In the genomic region with DNA sequence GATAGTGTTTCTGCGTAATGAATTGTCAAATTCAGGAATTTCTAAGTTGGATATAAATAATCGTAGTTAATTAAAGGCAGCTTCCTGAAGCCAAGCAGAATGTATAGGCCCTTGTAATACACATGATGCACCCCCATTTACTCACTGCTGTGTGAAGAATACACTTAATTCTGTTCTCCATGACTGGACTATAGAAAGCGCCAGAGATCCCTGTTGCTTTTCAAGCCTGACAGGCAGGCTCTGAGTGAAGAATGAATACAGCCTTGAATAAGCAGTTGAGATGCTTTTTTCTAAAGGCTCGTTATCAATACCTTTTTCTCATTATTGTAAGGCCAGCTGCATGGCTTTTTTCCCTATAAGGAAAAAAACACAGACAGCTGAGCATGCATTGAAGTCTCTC, we compare ENCODE assay signal across 20 mouse cellular contexts. TPM values are rescaled to one million over a fixed set of nuclear protein-coding genes. Genes with fewer than 3 reads are reported as not detected.
DNase-seq lines count a peak whose midpoint lies in the region; ATAC-seq lines count a peak whose summit lies in the region.
"Had no signal": no experiment of that assay in that cellular context is flagged by ENCODE, and none has a peak within 500 bp of the region (broad histone marks: within the 10 kb centered on the region; RNA-seq: fewer than 3 reads in every experiment).

No protein-coding gene starts in this region.

- H3K9ac ChIP-seq in forebrain, embryonic 11.5 days (ENCODE audit: low read length) = no peak overlapping the region
- no peak overlapping the region for H3K9ac ChIP-seq in forebrain, embryonic 16.5 days (replicated peaks; ENCODE audit: low read depth, low read length)
- H3K9ac ChIP-seq in midbrain, embryonic 12.5 days (replicated peaks) = no peak overlapping the region
- no peak overlapping the region for H3K9ac ChIP-seq in midbrain, embryonic 13.5 days (replicated peaks)
- no peak overlapping the region for H3K9ac ChIP-seq in forebrain, embryonic 14.5 days (ENCODE audit: low read length)
- H3K9ac ChIP-seq in hindbrain, embryonic 15.5 days = no peak overlapping the region
- H3K9ac ChIP-seq: embryonic facial prominence, embryonic 12.5 days; limb, embryonic 15.5 days had no signal

- peaks cover 11% of the 10 kb centered on the region; the same call in 1 of the 2 replicates for H3K4me1 ChIP-seq in forebrain, embryonic 11.5 days (replicated peaks; ENCODE audit: control insufficient read depth, insufficient read depth, low read length)
- peaks cover 7% of the 10 kb centered on the region; the same call in 1 of the 2 replicates for H3K4me1 ChIP-seq in forebrain, embryonic 16.5 days (replicated peaks; ENCODE audit: control insufficient read depth, insufficient read depth, low read length)
- H3K4me1 ChIP-seq in midbrain, embryonic 12.5 days = peaks cover 22% of the 10 kb centered on the region
- H3K4me1 ChIP-seq in midbrain, embryonic 13.5 days (replicated peaks) = peaks cover 23% of the 10 kb centered on the region
- peaks cover 7% of the 10 kb centered on the region for H3K4me1 ChIP-seq in forebrain, embryonic 14.5 days (ENCODE audit: control insufficient read depth, insufficient read depth, low read length)
- 0 out of 2 replicates have a peak, but pooled peaks cover 3% of the 10 kb centered on the region for H3K4me1 ChIP-seq in hindbrain, embryonic 15.5 days (replicated peaks)
- H3K4me1 ChIP-seq: embryonic facial prominence, embryonic 12.5 days; limb, embryonic 15.5 days had no signal

- DNase-seq in forebrain, embryonic 11.5 days (ENCODE audit: low spot score) = no peak
- DNase-seq in forebrain, embryonic 14.5 days (ENCODE audit: low spot score) = peak; percentile 71
- no peak for DNase-seq in adrenal gland, postnatal 36 days
- DNase-seq in c-Kit-positive CD71-positive TER-119-positive erythroid progenitor cells, embryonic 14.5 days (ENCODE audit: low spot score) = no peak
- DNase-seq: adrenal gland, postnatal 25 days; cerebellum, adult 18-20 months; cerebellum, postnatal 25 days; kidney, adult 18-20 months; kidney, postnatal 4 days; layer of hippocampus, adult 9-11 months; left cerebral cortex, postnatal 4 days had no signal

- peak overlapping the region; percentile 50; the same call in 1 of the 2 replicates for H3K27ac ChIP-seq in forebrain, embryonic 11.5 days (ENCODE audit: low read depth, low read length)
- no peak overlapping the region; the same call in 1 of the 2 replicates for H3K27ac ChIP-seq in forebrain, embryonic 16.5 days (ENCODE audit: low read length)
- H3K27ac ChIP-seq in midbrain, embryonic 12.5 days (replicated peaks) = no peak overlapping the region
- H3K27ac ChIP-seq in midbrain, embryonic 13.5 days = no peak overlapping the region
- no peak overlapping the region for H3K27ac ChIP-seq in forebrain, embryonic 14.5 days (ENCODE audit: low read depth, low read length)
- 0 out of 2 replicates have a peak overlapping the region, but pooled peaks have one; percentile 11 for H3K27ac ChIP-seq in hindbrain, embryonic 15.5 days (replicated peaks)
- H3K27ac ChIP-seq: embryonic facial prominence, embryonic 12.5 days; left cerebral cortex, adult 2 months; limb, embryonic 15.5 days; macrophage had no signal

- no peaks in the 10 kb centered on the region for H3K36me3 ChIP-seq in forebrain, embryonic 11.5 days (ENCODE audit: control insufficient read depth, insufficient read depth, low read length)
- peaks cover 12% of the 10 kb centered on the region for H3K36me3 ChIP-seq in forebrain, embryonic 16.5 days (ENCODE audit: control insufficient read depth, insufficient read depth)
- H3K36me3 ChIP-seq in midbrain, embryonic 12.5 days = peaks cover 31% of the 10 kb centered on the region
- H3K36me3 ChIP-seq in midbrain, embryonic 13.5 days = peaks cover 35% of the 10 kb centered on the region
- peaks cover 23% of the 10 kb centered on the region for H3K36me3 ChIP-seq in forebrain, embryonic 14.5 days (ENCODE audit: control insufficient read depth, insufficient read depth, low read length)
- peaks cover 14% of the 10 kb centered on the region for H3K36me3 ChIP-seq in hindbrain, embryonic 15.5 days

- peak; percentile 74 for ATAC-seq in forebrain, embryonic 11.5 days (replicated peaks; ENCODE audit: low FRiP score)
- no peak for ATAC-seq in forebrain, embryonic 16.5 days
- ATAC-seq in midbrain, embryonic 12.5 days (ENCODE audit: low FRiP score, low read depth) = 0 out of 2 replicates have a peak, but pooled peaks have one; percentile 43
- ATAC-seq in midbrain, embryonic 13.5 days = no peak
- ATAC-seq in forebrain, embryonic 14.5 days = peak; percentile 71
- ATAC-seq in hindbrain, embryonic 15.5 days (ENCODE audit: low FRiP score, low read depth) = no peak
- ATAC-seq: inflammation-experienced regulatory T-cells, adult 6 months had no signal

- no peaks in the 10 kb centered on the region for H3K27me3 ChIP-seq in forebrain, embryonic 11.5 days (ENCODE audit: control insufficient read depth, insufficient read depth, low read length)
- H3K27me3 ChIP-seq in forebrain, embryonic 16.5 days (replicated peaks; ENCODE audit: control insufficient read depth, insufficient read depth, low read length) = no peaks in the 10 kb centered on the region
- H3K27me3 ChIP-seq in midbrain, embryonic 12.5 days = no peaks in the 10 kb centered on the region
- H3K27me3 ChIP-seq in midbrain, embryonic 13.5 days = no peaks in the 10 kb centered on the region
- H3K27me3 ChIP-seq in forebrain, embryonic 14.5 days (replicated peaks; ENCODE audit: control insufficient read depth, insufficient read depth, low read length) = no peaks in the 10 kb centered on the region
- no peaks in the 10 kb centered on the region for H3K27me3 ChIP-seq in hindbrain, embryonic 15.5 days
- H3K27me3 ChIP-seq: embryonic facial prominence, embryonic 12.5 days; limb, embryonic 15.5 days had no signal

- no peaks in the 10 kb centered on the region for H3K9me3 ChIP-seq in forebrain, embryonic 11.5 days (ENCODE audit: control insufficient read depth, low read length)
- no peaks in the 10 kb centered on the region for H3K9me3 ChIP-seq in forebrain, embryonic 16.5 days (ENCODE audit: control insufficient read depth, low read length)
- no peaks in the 10 kb centered on the region for H3K9me3 ChIP-seq in midbrain, embryonic 12.5 days
- H3K9me3 ChIP-seq in midbrain, embryonic 13.5 days = no peaks in the 10 kb centered on the region
- H3K9me3 ChIP-seq in forebrain, embryonic 14.5 days (replicated peaks; ENCODE audit: control insufficient read depth, low read length) = no peaks in the 10 kb centered on the region
- no peaks in the 10 kb centered on the region for H3K9me3 ChIP-seq in hindbrain, embryonic 15.5 days
- H3K9me3 ChIP-seq: embryonic facial prominence, embryonic 12.5 days; limb, embryonic 15.5 days had no signal

- 22% methylated on average over 4 of the region's 4 CpGs for WGBS in forebrain, embryonic 11.5 days
- 12% methylated on average over 4 of the region's 4 CpGs for WGBS in forebrain, embryonic 16.5 days
- 45% methylated on average over 4 of the region's 4 CpGs for WGBS in midbrain, embryonic 12.5 days
- 33% methylated on average over 4 of the region's 4 CpGs for WGBS in midbrain, embryonic 13.5 days
- 9% methylated on average over 4 of the region's 4 CpGs for WGBS in forebrain, embryonic 14.5 days
- 36% methylated on average over 4 of the region's 4 CpGs for WGBS in hindbrain, embryonic 15.5 days

- no peak overlapping the region for H3K4me2 ChIP-seq in forebrain, embryonic 11.5 days (ENCODE audit: low read depth, low read length, severe bottlenecking)
- H3K4me2 ChIP-seq in forebrain, embryonic 16.5 days (ENCODE audit: low read length) = no peak overlapping the region
- H3K4me2 ChIP-seq in midbrain, embryonic 12.5 days (replicated peaks) = no peak overlapping the region
- H3K4me2 ChIP-seq in midbrain, embryonic 13.5 days (replicated peaks) = no peak overlapping the region
- H3K4me2 ChIP-seq in forebrain, embryonic 14.5 days (ENCODE audit: low read length) = no peak overlapping the region
- no peak overlapping the region for H3K4me2 ChIP-seq in hindbrain, embryonic 15.5 days
- H3K4me2 ChIP-seq: embryonic facial prominence, embryonic 12.5 days; limb, embryonic 15.5 days had no signal

- no peak overlapping the region for H3K4me3 ChIP-seq in forebrain, embryonic 11.5 days (ENCODE audit: low read depth, low read length)
- no peak overlapping the region for H3K4me3 ChIP-seq in forebrain, embryonic 16.5 days (replicated peaks; ENCODE audit: low read length)
- H3K4me3 ChIP-seq in midbrain, embryonic 12.5 days = no peak overlapping the region
- H3K4me3 ChIP-seq in midbrain, embryonic 13.5 days (replicated peaks) = no peak overlapping the region
- H3K4me3 ChIP-seq in forebrain, embryonic 14.5 days (ENCODE audit: low read depth, low read length) = no peak overlapping the region
- no peak overlapping the region for H3K4me3 ChIP-seq in hindbrain, embryonic 15.5 days
- H3K4me3 ChIP-seq: embryonic facial prominence, embryonic 12.5 days; left cerebral cortex, adult 2 months; limb, embryonic 15.5 days had no signal

RNA-seq across cellular contexts. Expression of a gene that starts 59.4 kb away (rescaled TPM):
- 67.9 and 81.3 TPM in 2 replicates for polyA plus RNA-seq in forebrain, embryonic 11.5 days (2014; fragmentation: Nextera tagmentation; extraction: Ambion mirVana)
- polyA plus RNA-seq in forebrain, embryonic 16.5 days (2015; fragmentation: Nextera tagmentation; extraction: Ambion mirVana) = 105 and 113 TPM in 2 replicates
- polyA plus RNA-seq in midbrain, embryonic 12.5 days (2016; fragmentation: Nextera tagmentation; extraction: Ambion mirVana) = 74.8 and 85.0 TPM in 2 replicates
- polyA plus RNA-seq in midbrain, embryonic 13.5 days (2015; fragmentation: Nextera tagmentation; extraction: Ambion mirVana) = 93.7 and 97.1 TPM in 2 replicates
- polyA plus RNA-seq in forebrain, embryonic 14.5 days (2014; fragmentation: Nextera tagmentation; extraction: Ambion mirVana) = 51.5 and 72.9 TPM in 2 replicates
- 101 and 122 TPM in 2 replicates for polyA plus RNA-seq in hindbrain, embryonic 15.5 days (2015; fragmentation: Nextera tagmentation; extraction: Ambion mirVana)
- total RNA-seq in adrenal gland, postnatal 36 days (2021) = 1 to 10 TPM; 5.5 to 5.9 TPM
- polyA plus RNA-seq: macrophage had no signal

RNA-seq across cellular contexts. Expression of a gene that starts 59.6 kb away (rescaled TPM):
- polyA plus RNA-seq in forebrain, embryonic 11.5 days (2014; fragmentation: Nextera tagmentation; extraction: Ambion mirVana) = 39.0 and 41.5 TPM in 2 replicates
- polyA plus RNA-seq in forebrain, embryonic 16.5 days (2015; fragmentation: Nextera tagmentation; extraction: Ambion mirVana) = 32.6 and 33.6 TPM in 2 replicates
- polyA plus RNA-seq in midbrain, embryonic 12.5 days (2016; fragmentation: Nextera tagmentation; extraction: Ambion mirVana) = 38.3 and 38.6 TPM in 2 replicates
- 30.2 and 30.5 TPM in 2 replicates for polyA plus RNA-seq in midbrain, embryonic 13.5 days (2015; fragmentation: Nextera tagmentation; extraction: Ambion mirVana)
- polyA plus RNA-seq in forebrain, embryonic 14.5 days (2014; fragmentation: Nextera tagmentation; extraction: Ambion mirVana) = 28.0 and 31.1 TPM in 2 replicates
- polyA plus RNA-seq in hindbrain, embryonic 15.5 days (2015; fragmentation: Nextera tagmentation; extraction: Ambion mirVana) = 22.4 and 22.6 TPM in 2 replicates
- total RNA-seq in adrenal gland, postnatal 36 days (2021) = 10 to 100 TPM; 24.1 to 28.8 TPM

Comparison
In these comparisons a context has a peak if more than half of its experiments do, and no peak if none do; other contexts are left out.
1. ATAC-seq: peak in forebrain, embryonic 11.5 days (single experiment), midbrain, embryonic 12.5 days (single experiment) and forebrain, embryonic 14.5 days (single experiment); none in forebrain, embryonic 16.5 days (single experiment), midbrain, embryonic 13.5 days (single experiment) and hindbrain, embryonic 15.5 days (single experiment).
2. H3K27ac ChIP-seq: peak in forebrain, embryonic 11.5 days (single experiment) and hindbrain, embryonic 15.5 days (single experiment); none in forebrain, embryonic 16.5 days (single experiment), midbrain, embryonic 12.5 days (single experiment), midbrain, embryonic 13.5 days (single experiment) and forebrain, embryonic 14.5 days (single experiment).